Mouse (Mus musculus): ENCODE results near the gene E030018B13Rik. TPM values are rescaled to one million over a fixed set of nuclear protein-coding genes. Genes with fewer than 3 reads are reported as not detected.

E030018B13Rik gene
- polyA plus RNA-seq, 1 experiment from 2014 or later = 0.17 TPM

DNA sequence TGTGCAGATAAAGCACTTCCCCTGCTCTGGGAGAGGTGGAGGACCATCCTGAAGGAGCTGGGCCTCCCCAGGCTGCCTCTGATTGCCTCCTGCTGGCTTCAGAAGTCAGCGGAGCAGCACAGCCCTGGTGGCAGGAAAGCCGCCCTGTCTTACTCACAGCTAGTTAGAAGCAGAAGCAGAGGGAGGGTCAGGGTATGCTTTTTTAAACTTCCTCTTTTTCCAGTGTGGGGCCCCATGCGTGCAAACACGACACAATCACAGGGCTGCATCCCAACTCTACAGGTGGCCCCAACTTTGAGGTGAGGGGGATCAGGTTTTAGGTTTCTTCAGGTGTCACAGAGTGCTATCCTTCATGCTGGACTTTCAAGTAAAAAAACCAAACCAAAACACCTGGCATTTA, 5.7 kb upstream of the E030018B13Rik start:
- 45% methylated on average over 4 of the region's 4 CpGs for WGBS
- Histone ChIP-seq H3K36me3 (0 out of 2 replicates have a peak, but pooled peaks cover 2% of the 10 kb centered on the region), H3K9me3 (no peaks in the 10 kb centered on the region), H3K4me2 (no peak overlapping the region), H3K9ac (no peak overlapping the region), H3K4me3 (replicated peaks) (no peak overlapping the region), H3K4me1 (peaks cover 57% of the 10 kb centered on the region), H3K27ac (peak overlapping the region; percentile 41; the same call in 1 of the 2 replicates), H3K27me3 (replicated peaks) (no peaks in the 10 kb centered on the region)
- 0 out of 2 replicates have a peak, but pooled peaks have one; percentile 9 for ATAC-seq (ENCODE audit: insufficient read depth, low FRiP score, low read depth)

DNA sequence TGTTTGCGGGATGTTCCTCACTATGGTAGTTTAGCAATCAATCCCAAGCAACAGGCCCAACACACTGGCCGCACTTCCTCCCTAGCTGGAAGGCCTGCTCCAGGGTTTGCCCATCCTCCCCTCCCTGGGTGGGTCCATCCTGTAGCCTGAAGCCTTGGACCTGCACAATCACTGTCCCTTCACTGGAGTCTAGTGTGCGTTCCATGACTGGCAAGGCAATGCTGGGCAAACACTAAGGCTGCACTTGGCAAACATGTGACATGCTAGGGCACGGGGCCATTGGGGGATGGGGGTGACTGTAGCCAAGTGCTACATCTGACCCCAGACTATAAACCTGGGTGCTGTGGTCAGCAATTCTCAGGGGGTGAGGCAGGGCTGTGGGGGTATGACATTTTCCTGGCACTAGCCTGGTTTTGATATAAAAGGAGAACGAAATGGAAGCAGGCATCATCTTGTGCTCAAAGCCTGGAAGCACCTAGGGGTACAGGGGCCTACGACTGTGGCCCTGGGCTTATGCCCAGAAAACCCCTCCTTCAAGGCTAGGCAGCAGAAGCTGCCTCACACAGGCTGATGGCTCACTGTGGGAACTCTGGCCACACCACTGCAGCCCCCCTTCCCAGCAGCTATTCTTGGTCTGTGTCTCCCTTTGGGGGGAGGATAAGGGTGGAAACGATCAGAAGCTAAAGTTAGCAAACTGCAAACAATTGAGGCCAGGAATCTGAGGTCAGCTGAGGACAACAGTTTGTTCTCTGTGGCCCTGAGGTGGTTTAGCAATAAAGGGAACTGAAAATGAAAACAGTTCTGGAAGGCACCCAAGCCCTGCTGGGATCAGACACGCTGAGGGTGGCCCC, 5.0 kb upstream of the E030018B13Rik start:
- WGBS = 46% methylated on average over 8 of the region's 8 CpGs
- Histone ChIP-seq H3K4me2 (no peak overlapping the region), H3K27me3 (replicated peaks) (no peaks in the 10 kb centered on the region), H3K4me1 (peaks cover 54% of the 10 kb centered on the region), H3K9ac (no peak overlapping the region), H3K9me3 (no peaks in the 10 kb centered on the region), H3K36me3 (0 out of 2 replicates have a peak, but pooled peaks cover 2% of the 10 kb centered on the region), H3K4me3 (replicated peaks) (no peak overlapping the region), H3K27ac (peak overlapping the region; percentile 59)
- peak; percentile 0; the same call in 1 of the 2 replicates for ATAC-seq (ENCODE audit: insufficient read depth, low FRiP score, low read depth)

DNA sequence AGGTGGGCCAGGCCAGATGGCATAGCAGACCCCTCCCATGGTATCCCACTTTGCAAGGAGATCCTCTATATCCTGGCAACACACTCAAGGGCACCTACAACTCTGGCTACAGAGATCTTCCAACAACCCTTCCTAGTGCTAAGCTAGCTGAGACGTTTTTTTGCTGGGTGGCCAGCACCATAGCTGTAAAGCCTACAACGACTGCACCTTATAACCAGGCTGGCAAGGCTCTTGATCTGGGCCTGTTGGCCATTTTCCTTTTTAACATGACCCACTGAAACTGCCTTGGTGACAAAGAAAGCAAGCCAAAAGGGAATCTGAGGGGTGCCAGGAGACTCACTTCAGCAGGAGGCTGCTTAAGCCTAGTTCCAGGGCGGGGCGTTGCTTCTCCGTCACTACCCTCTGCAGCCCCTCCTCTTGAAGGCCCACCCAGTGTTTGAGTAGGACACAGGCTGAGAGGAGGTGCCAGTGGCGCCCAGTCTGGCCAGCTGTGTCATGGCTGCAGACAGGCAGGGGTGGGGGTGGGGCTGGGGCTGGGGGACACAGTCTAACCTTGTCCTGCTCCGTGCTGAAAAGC, 4.3 kb upstream of the E030018B13Rik start:
- H3K27ac ChIP-seq = peak overlapping the region; percentile 59
- no peak overlapping the region for H3K4me3 ChIP-seq (replicated peaks)
- no peak overlapping the region for H3K9ac ChIP-seq
- H3K9me3 ChIP-seq = no peaks in the 10 kb centered on the region
- no peaks in the 10 kb centered on the region for H3K27me3 ChIP-seq (replicated peaks)
- H3K36me3 ChIP-seq = no peaks in the 10 kb centered on the region
- H3K4me2 ChIP-seq = no peak overlapping the region
- H3K4me1 ChIP-seq = peaks cover 54% of the 10 kb centered on the region
- peak; percentile 52 for ATAC-seq (ENCODE audit: insufficient read depth, low FRiP score, low read depth)
- WGBS = 34% methylated on average over 6 of the region's 7 CpGs

DNA sequence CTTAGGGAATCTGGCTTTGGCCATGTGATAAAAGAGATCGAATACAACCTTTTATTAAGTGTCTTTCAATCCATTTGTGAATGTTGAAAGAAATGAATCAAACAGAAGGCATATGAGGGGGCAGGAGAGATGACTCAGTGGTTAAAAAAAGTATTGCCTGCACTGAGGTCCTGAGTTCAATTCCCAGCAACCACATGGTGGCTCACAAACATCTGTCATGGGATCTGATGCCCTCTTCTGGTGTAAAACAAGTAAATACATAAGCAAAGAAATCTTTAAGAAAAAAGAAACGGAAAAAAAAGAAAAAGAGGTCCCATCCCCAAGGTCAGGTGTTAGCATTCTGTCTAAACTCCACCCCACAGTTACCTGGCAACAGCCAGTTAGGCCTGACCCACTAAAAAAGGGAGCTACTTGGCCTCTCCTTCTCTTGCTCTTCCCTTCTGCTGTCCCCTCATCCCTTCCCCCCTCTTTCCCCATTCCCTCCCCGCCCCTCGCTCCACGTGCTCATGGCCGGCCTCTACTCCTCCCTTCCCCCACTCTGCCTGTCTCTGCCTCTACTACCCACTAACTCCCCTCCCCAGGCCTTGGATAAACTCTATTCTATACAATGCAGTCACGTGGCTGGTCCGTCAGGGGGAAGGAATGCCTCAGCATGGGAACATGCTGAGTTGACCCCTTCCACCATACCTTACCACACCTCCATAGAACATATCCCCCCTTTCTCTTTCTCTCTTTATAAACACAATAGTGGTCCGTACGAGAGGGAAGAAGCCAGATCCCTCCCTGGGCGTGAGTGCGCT, 3.5 kb upstream of the E030018B13Rik start:
- no peak for ATAC-seq (ENCODE audit: insufficient read depth, low FRiP score, low read depth)
- 52% methylated on average over 12 of the region's 12 CpGs for WGBS

DNA sequence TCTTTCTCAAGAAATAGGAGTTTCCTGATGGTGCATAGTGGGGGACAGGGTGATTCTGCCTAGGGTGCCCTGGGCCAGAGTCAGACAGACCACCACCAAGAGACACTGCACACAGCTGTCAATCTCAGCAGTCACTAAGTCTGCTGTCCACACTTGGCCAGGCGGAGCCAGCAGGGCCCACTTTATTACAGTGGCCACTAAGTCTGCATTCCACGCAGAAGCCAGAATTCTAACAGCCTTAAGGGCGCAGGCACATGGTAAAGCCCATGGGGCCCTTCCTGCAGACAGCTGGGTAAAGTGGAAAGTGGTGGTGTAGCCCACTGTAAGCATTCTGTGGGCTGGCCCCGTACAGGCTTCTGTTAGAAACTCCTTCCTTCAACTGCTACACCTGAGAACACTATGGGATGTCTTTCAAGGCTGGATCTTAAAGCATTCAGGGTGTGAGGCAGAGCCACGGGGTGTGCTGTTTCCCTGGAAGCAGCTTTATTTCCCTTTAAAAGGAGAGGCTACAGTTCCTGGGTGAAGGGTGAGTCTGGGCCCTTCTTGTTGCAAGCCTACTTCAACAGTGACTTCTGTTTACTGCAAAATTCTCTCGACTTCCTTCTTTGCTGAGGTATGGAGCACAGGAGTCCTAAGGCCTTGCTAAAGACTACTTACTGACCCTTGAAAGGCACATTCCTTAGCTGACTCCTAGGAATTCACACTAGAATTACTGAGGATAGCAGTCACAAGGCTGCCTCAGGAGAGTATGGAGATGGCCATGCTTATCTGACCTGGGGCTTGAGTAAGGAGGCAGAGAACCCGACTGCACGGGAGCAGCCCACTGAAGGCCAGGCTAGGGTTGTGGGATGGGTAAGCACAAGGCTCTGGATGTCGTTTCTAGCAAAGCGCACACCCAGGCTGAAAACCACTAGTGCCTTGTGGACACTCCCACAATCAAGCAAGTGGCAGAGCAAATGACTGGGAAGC, 2.6 kb upstream of the E030018B13Rik start:
- Histone ChIP-seq H3K4me1 (peaks cover 48% of the 10 kb centered on the region), H3K36me3 (no peaks in the 10 kb centered on the region), H3K27ac (peak overlapping the region; percentile 23), H3K27me3 (replicated peaks) (no peaks in the 10 kb centered on the region), H3K9me3 (no peaks in the 10 kb centered on the region), H3K4me2 (no peak overlapping the region), H3K9ac (no peak overlapping the region), H3K4me3 (replicated peaks) (no peak overlapping the region)
- 46% methylated on average over 10 of the region's 10 CpGs for WGBS
- ATAC-seq (ENCODE audit: insufficient read depth, low FRiP score, low read depth) = no peak

More for the DNA sequence above, 3.5 kb upstream of the E030018B13Rik start:
- H3K4me3 ChIP-seq (replicated peaks) = no peak overlapping the region
- no peaks in the 10 kb centered on the region for H3K9me3 ChIP-seq
- H3K4me2 ChIP-seq = no peak overlapping the region
- no peaks in the 10 kb centered on the region for H3K27me3 ChIP-seq (replicated peaks)
- H3K27ac ChIP-seq = peak overlapping the region; percentile 59
- H3K9ac ChIP-seq = no peak overlapping the region
- no peaks in the 10 kb centered on the region for H3K36me3 ChIP-seq
- peaks cover 57% of the 10 kb centered on the region for H3K4me1 ChIP-seq

DNA sequence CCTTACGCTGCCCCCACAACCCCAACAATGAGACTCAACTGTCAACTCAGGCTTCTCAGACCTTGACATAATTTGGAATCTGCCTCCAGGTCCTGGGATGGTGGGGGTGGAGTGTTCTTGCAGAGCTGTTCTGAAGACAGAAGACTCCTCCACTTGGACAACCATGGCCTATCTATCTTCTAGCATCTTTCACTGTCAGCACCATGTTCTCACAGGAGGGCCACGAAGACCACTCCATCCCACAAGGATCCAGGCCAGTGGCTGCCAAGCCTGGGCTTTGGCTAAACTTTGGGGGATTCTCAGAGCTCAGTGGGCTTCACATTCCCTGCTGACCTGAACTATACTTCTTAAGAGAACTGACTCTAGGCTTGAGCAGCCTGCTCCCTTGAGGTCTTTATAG, 1.8 kb upstream of the E030018B13Rik start:
- no peak overlapping the region for H3K4me3 ChIP-seq (replicated peaks)
- H3K27ac ChIP-seq = no peak overlapping the region
- no peaks in the 10 kb centered on the region for H3K27me3 ChIP-seq (replicated peaks)
- no peak for ATAC-seq (ENCODE audit: insufficient read depth, low FRiP score, low read depth)
- peaks cover 48% of the 10 kb centered on the region for H3K4me1 ChIP-seq
- no peaks in the 10 kb centered on the region for H3K9me3 ChIP-seq
- no peaks in the 10 kb centered on the region for H3K36me3 ChIP-seq
- H3K9ac ChIP-seq = no peak overlapping the region
- 92% methylated on average over 2 of the region's 2 CpGs for WGBS
- no peak overlapping the region for H3K4me2 ChIP-seq

DNA sequence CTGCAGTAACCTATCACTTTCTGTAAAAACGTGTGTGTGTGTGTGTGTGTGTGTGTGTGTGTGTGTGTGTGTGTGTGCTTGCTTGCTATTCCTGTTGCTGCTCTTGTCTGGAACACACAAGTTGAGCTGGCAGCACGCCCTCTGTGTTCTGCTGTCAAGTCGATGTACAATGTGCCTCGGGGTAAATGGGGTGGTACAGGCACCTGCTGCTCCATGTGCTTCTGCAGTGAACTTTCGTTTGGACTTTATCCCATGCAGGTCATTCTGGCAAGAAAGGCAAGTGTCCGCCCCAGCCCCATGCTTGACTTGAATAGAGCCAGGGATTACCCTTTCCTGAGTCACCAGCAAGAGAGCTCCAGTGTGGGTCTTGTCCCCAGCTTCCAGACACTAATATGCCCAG, 1.0 kb downstream of the E030018B13Rik start:
- H3K9ac ChIP-seq = no peak overlapping the region
- WGBS = 63% methylated on average over 6 of the region's 6 CpGs
- H3K4me1 ChIP-seq = peaks cover 32% of the 10 kb centered on the region
- H3K4me3 ChIP-seq (replicated peaks) = no peak overlapping the region
- H3K9me3 ChIP-seq = no peaks in the 10 kb centered on the region
- ATAC-seq (ENCODE audit: insufficient read depth, low FRiP score, low read depth) = no peak
- no peaks in the 10 kb centered on the region for H3K27me3 ChIP-seq (replicated peaks)
- no peaks in the 10 kb centered on the region for H3K36me3 ChIP-seq
- no peak overlapping the region for H3K27ac ChIP-seq
- H3K4me2 ChIP-seq = no peak overlapping the region

DNA sequence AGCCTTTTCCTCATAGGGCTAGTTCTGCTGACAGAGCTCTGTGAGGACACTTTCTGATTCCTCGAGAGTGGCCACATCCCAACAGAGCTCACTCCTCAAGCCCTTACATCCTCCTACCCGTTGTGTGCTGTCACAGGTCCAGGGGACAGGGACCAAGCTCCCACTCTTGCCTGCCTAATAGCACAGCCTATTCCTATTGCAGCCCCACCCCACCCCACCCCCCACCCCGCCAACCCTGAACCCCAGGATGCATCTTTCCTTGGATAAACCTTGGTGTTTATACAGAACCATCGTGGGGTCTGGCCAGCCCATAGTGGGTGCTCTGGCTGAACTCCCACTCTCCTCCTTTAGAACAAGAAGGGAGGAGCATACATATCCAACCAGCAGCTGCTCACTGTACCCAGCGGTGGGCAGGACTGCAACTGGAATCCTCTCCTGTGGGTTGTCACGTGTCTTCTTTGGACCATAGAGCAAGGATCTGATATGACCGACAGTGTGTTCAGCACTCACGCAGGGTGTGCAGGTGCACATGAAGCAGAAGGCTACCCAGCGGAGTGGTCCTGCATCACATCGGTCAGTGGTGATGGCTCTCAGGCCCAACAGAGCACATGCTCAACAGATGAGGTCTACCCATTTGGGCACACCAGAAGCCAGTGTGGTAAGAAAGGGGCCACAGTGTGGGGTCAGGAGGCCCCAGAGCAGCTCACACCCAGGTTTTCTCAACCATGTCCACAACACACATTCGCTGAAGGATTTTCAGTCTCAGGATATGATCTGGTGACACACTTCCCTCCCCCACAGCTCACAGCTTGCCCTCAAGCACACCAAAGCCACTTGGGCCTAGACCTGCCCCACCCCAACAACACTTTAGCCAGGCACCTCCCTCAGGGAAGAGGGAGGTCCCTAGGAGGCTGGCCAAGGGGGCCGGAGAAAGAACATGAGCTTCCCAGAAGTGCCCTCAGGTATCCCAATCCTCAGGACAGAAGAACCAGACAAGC, 2.4 kb downstream of the E030018B13Rik start:
- Histone ChIP-seq H3K9ac (no peak overlapping the region), H3K4me3 (replicated peaks) (no peak overlapping the region), H3K4me2 (no peak overlapping the region), H3K27ac (no peak overlapping the region), H3K36me3 (no peaks in the 10 kb centered on the region), H3K9me3 (no peaks in the 10 kb centered on the region), H3K4me1 (peaks cover 20% of the 10 kb centered on the region), H3K27me3 (replicated peaks) (no peaks in the 10 kb centered on the region)
- WGBS = 80% methylated on average over 12 of the region's 12 CpGs
- ATAC-seq (ENCODE audit: insufficient read depth, low FRiP score, low read depth) = no peak; the same call in 1 of the 2 replicates

DNA sequence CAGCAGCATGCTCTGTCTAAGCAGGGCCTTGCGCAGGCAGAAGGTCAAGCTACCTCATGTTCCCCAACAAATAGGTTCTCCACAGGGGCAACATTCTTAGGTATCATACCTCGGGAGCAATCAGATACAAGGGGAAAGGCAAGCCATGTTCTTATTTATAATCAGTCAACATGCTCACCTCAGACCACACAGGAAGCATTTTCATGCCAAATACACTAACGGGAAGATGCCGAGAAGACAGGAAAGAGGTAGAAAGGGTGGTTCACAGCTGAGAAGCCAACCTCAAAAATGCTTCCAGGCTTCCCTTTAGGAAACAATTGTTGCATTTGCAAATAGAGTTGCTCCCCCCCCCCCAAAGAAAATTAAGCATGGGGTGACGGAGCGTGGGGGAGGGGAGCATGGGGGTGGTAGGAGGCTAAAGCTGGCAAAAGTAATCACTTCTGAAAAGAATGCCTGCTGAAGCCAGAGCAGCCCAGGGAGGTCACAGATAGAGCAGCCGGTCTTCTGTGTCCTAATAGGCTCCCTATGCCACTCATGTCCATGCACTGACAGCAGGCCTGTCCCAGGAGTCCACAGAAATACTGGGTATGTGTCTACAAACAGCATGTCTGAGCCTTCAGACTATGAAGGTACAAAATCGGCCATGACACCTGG, 5.4 kb downstream of the E030018B13Rik start:
- H3K9ac ChIP-seq = no peak overlapping the region
- H3K36me3 ChIP-seq = no peaks in the 10 kb centered on the region
- no peak overlapping the region for H3K4me2 ChIP-seq
- WGBS = 53% methylated on average over 8 of the region's 8 CpGs
- H3K4me3 ChIP-seq (replicated peaks) = no peak overlapping the region
- no peak for ATAC-seq (ENCODE audit: insufficient read depth, low FRiP score, low read depth)
- H3K9me3 ChIP-seq = no peaks in the 10 kb centered on the region
- H3K27me3 ChIP-seq (replicated peaks) = no peaks in the 10 kb centered on the region
- H3K4me1 ChIP-seq = peaks cover 36% of the 10 kb centered on the region
- no peak overlapping the region for H3K27ac ChIP-seq

DNA sequence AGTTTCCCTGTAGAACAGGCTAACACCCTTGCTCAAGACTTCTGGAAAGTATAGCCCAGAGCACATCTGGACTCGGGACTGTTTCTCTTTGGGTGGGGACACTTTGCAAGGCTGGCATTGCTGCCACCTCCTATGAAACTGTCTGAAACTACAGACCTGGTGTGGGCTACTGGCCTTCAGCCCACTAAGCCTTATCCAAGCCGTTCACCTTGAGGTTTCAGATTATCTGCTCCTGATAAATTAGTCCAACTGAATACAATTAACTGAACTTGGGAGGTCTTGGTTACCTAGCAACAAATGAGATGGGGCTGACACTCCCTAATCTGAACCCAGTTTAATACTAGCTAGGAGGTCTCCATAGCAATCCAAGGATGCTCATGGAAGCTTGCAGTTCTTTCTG, 5.9 kb downstream of the E030018B13Rik start:
- H3K4me1 ChIP-seq = peaks cover 36% of the 10 kb centered on the region
- no peaks in the 10 kb centered on the region for H3K9me3 ChIP-seq

More for the DNA sequence above, 5.9 kb downstream of the E030018B13Rik start:
- Histone ChIP-seq H3K27me3 (replicated peaks) (no peaks in the 10 kb centered on the region), H3K36me3 (no peaks in the 10 kb centered on the region), H3K4me2 (no peak overlapping the region), H3K9ac (no peak overlapping the region), H3K4me3 (replicated peaks) (no peak overlapping the region), H3K27ac (no peak overlapping the region)
- no peak for ATAC-seq (ENCODE audit: insufficient read depth, low FRiP score, low read depth)
- 60% methylated on average over 2 of the region's 2 CpGs for WGBS

Data from stomach, embryonic 15.5 days (tissue).